Comparison of ENCODE assay signal across 22 mouse cellular contexts in genomic region chr3:78405760-78406467, GRCm38 (mm10).
A peak's percentile ranks its signal among the peaks of the same experiment; 100 is the strongest.
DNase-seq lines count a peak whose midpoint lies in the region; ATAC-seq and TF ChIP-seq lines count a peak whose summit lies in the region.
"Had no signal": no experiment of that assay in that cellular context is flagged by ENCODE, and none has a peak within 500 bp of the region (broad histone marks: within the 10 kb centered on the region; RNA-seq: fewer than 3 reads in every experiment).

No protein-coding gene starts in this region.

- H3K36me3 ChIP-seq in embryonic facial prominence, embryonic 14.5 days (ENCODE audit: control insufficient read depth, insufficient read depth, low read length) = no peaks in the 10 kb centered on the region
- H3K36me3 ChIP-seq in embryonic facial prominence, embryonic 10.5 days (replicated peaks) = no peaks in the 10 kb centered on the region
- H3K36me3 ChIP-seq in heart, embryonic 14.5 days (ENCODE audit: control insufficient read depth, insufficient read depth, low read length) = no peaks in the 10 kb centered on the region
- no peaks in the 10 kb centered on the region for H3K36me3 ChIP-seq in midbrain, postnatal 0 days (ENCODE audit: insufficient read depth, low read length)
- no peaks in the 10 kb centered on the region for H3K36me3 ChIP-seq in midbrain, embryonic 10.5 days
- H3K36me3 ChIP-seq: embryonic facial prominence, embryonic 15.5 days; limb, embryonic 13.5 days; liver, embryonic 15.5 days; stomach, embryonic 15.5 days had no signal

- TF ChIP-seq CTCF in midbrain, postnatal 0 days (IDR thresholded peaks at IDR 0.05) = no peak

- no peak for ATAC-seq in embryonic facial prominence, embryonic 14.5 days (ENCODE audit: low read depth)
- no peak for ATAC-seq in heart, embryonic 14.5 days (ENCODE audit: insufficient number of reproducible peaks, insufficient read depth, low FRiP score, low read depth)
- ATAC-seq in midbrain, postnatal 0 days (ENCODE audit: low FRiP score) = no peak
- ATAC-seq: activated CD4-positive, CD25-positive, alpha-beta regulatory T cell, adult 4 months; hindbrain, embryonic 16.5 days had no signal

- WGBS in embryonic facial prominence, embryonic 14.5 days = 35% methylated on average over 6 of the region's 6 CpGs
- 54% methylated on average over 6 of the region's 6 CpGs for whole genome bisulfite sequencing in embryonic facial prominence, embryonic 10.5 days
- 9% methylated on average over 6 of the region's 6 CpGs for WGBS in heart, embryonic 14.5 days
- WGBS in midbrain, postnatal 0 days = 55% methylated on average over 6 of the region's 6 CpGs
- 69% methylated on average over 6 of the region's 6 CpGs for WGBS in midbrain, embryonic 10.5 days

- H3K4me2 ChIP-seq in embryonic facial prominence, embryonic 14.5 days (ENCODE audit: low read depth, low read length) = no peak overlapping the region
- H3K4me2 ChIP-seq in heart, embryonic 14.5 days (ENCODE audit: low read length) = peak overlapping the region; percentile 27; the same call in 1 of the 2 replicates
- no peak overlapping the region for H3K4me2 ChIP-seq in midbrain, postnatal 0 days (ENCODE audit: low read depth, low read length, poor library complexity, severe bottlenecking)
- H3K4me2 ChIP-seq: embryonic facial prominence, embryonic 15.5 days; limb, embryonic 13.5 days; liver, embryonic 15.5 days; midbrain, embryonic 11.5 days; stomach, embryonic 15.5 days had no signal

- H3K27ac ChIP-seq in embryonic facial prominence, embryonic 14.5 days (replicated peaks; ENCODE audit: low read depth, low read length) = no peak overlapping the region
- H3K27ac ChIP-seq in embryonic facial prominence, embryonic 10.5 days (replicated peaks) = no peak overlapping the region
- H3K27ac ChIP-seq in heart, embryonic 14.5 days (replicated peaks in 1 of 2; ENCODE audit: control insufficient read depth in 1 of 2, insufficient read depth in 1 of 2, low read depth in 2 of 2, low read length in 2 of 2) = no peak overlapping the region
- no peak overlapping the region for H3K27ac ChIP-seq in midbrain, postnatal 0 days (ENCODE audit: low read depth, low read length)
- H3K27ac ChIP-seq in midbrain, embryonic 10.5 days (replicated peaks) = no peak overlapping the region
- H3K27ac ChIP-seq: embryonic facial prominence, embryonic 15.5 days; limb, embryonic 13.5 days; liver, embryonic 15.5 days; stomach, embryonic 15.5 days had no signal

- H3K9ac ChIP-seq in embryonic facial prominence, embryonic 14.5 days (ENCODE audit: low read depth, low read length) = no peak overlapping the region
- H3K9ac ChIP-seq in heart, embryonic 14.5 days (ENCODE audit: low read length) = no peak overlapping the region
- H3K9ac ChIP-seq in midbrain, postnatal 0 days (replicated peaks; ENCODE audit: low read length, poor library complexity, severe bottlenecking) = no peak overlapping the region
- H3K9ac ChIP-seq: embryonic facial prominence, embryonic 15.5 days; limb, embryonic 13.5 days; liver, embryonic 15.5 days; stomach, embryonic 15.5 days had no signal

- peak; percentile 12 for DNase-seq in embryonic facial prominence, embryonic 14.5 days (ENCODE audit: low spot score)
- DNase-seq in embryonic facial prominence, embryonic 10.5 days (ENCODE audit: low spot score) = no peak
- no peak for DNase-seq in heart, adult 18-20 months
- DNase-seq in midbrain, postnatal 0 days (ENCODE audit: low spot score) = peak; percentile 3
- DNase-seq in midbrain, embryonic 10.5 days (ENCODE audit: low spot score) = no peak
- no peak for DNase-seq in gastrocnemius, adult 8-10 months (ENCODE audit: low spot score in 2 of 2)
- DNase-seq in spleen, postnatal 36 days (ENCODE audit: low spot score in 2 of 2) = no peak
- DNase-seq: adrenal gland, postnatal 36 days; cerebellum, adult 11 months; cerebellum, postnatal 25 days; gastrocnemius, postnatal 36 days; kidney, postnatal 10 days; retina, postnatal 1 day had no signal

- no peaks in the 10 kb centered on the region for H3K27me3 ChIP-seq in embryonic facial prominence, embryonic 14.5 days (replicated peaks; ENCODE audit: control insufficient read depth, insufficient read depth, low read length)
- no peaks in the 10 kb centered on the region for H3K27me3 ChIP-seq in embryonic facial prominence, embryonic 10.5 days (replicated peaks; ENCODE audit: low read depth, poor library complexity, severe bottlenecking)
- no peaks in the 10 kb centered on the region for H3K27me3 ChIP-seq in heart, embryonic 14.5 days (ENCODE audit: control insufficient read depth, insufficient read depth, low read length)
- no peaks in the 10 kb centered on the region for H3K27me3 ChIP-seq in midbrain, postnatal 0 days (ENCODE audit: insufficient read depth, low read length)
- no peaks in the 10 kb centered on the region for H3K27me3 ChIP-seq in midbrain, embryonic 10.5 days (ENCODE audit: low read depth, poor library complexity, severe bottlenecking)
- H3K27me3 ChIP-seq: CH12.LX; embryonic facial prominence, embryonic 15.5 days; limb, embryonic 13.5 days; liver, embryonic 15.5 days; stomach, embryonic 15.5 days had no signal

- H3K9me3 ChIP-seq in embryonic facial prominence, embryonic 14.5 days (ENCODE audit: control insufficient read depth, low read length) = no peaks in the 10 kb centered on the region
- H3K9me3 ChIP-seq in embryonic facial prominence, embryonic 10.5 days = no peaks in the 10 kb centered on the region
- no peaks in the 10 kb centered on the region for H3K9me3 ChIP-seq in heart, embryonic 14.5 days (ENCODE audit: control insufficient read depth, low read length)
- H3K9me3 ChIP-seq in midbrain, postnatal 0 days (ENCODE audit: low read length) = no peaks in the 10 kb centered on the region
- H3K9me3 ChIP-seq in midbrain, embryonic 10.5 days (replicated peaks) = no peaks in the 10 kb centered on the region
- H3K9me3 ChIP-seq: embryonic facial prominence, embryonic 15.5 days; limb, embryonic 13.5 days; liver, embryonic 15.5 days; stomach, embryonic 15.5 days had no signal

- H3K4me1 ChIP-seq in embryonic facial prominence, embryonic 14.5 days (ENCODE audit: control insufficient read depth, insufficient read depth, low read length) = no peaks in the 10 kb centered on the region
- peaks cover 6% of the 10 kb centered on the region; the same call in 1 of the 2 replicates for H3K4me1 ChIP-seq in embryonic facial prominence, embryonic 10.5 days
- no peaks in the 10 kb centered on the region; a peak in 1 of 4 replicates for H3K4me1 ChIP-seq in heart, embryonic 14.5 days (ENCODE audit: control insufficient read depth in 2 of 2, insufficient read depth in 2 of 2, low read length in 2 of 2)
- no peaks in the 10 kb centered on the region for H3K4me1 ChIP-seq in midbrain, postnatal 0 days (ENCODE audit: insufficient read depth, low read length)
- peaks cover 14% of the 10 kb centered on the region for H3K4me1 ChIP-seq in midbrain, embryonic 10.5 days
- H3K4me1 ChIP-seq: embryonic facial prominence, embryonic 15.5 days; limb, embryonic 13.5 days; liver, embryonic 15.5 days; stomach, embryonic 15.5 days had no signal

- no peak overlapping the region for H3K4me3 ChIP-seq in embryonic facial prominence, embryonic 14.5 days (ENCODE audit: low read depth, low read length)
- H3K4me3 ChIP-seq in embryonic facial prominence, embryonic 10.5 days = no peak overlapping the region
- H3K4me3 ChIP-seq in heart, embryonic 14.5 days (ENCODE audit: control insufficient read depth in 1 of 2, insufficient read depth in 1 of 2, low read depth in 1 of 2, low read length in 2 of 2) = no peak overlapping the region
- H3K4me3 ChIP-seq in midbrain, postnatal 0 days (ENCODE audit: low read depth, low read length) = no peak overlapping the region
- H3K4me3 ChIP-seq in midbrain, embryonic 10.5 days = no peak overlapping the region
- H3K4me3 ChIP-seq: embryonic facial prominence, embryonic 15.5 days; limb, embryonic 13.5 days; liver, embryonic 15.5 days; stomach, embryonic 15.5 days had no signal

Comparison
In these comparisons a context has a peak if more than half of its experiments do, and no peak if none do; other contexts are left out.
1. DNase-seq: peak in embryonic facial prominence, embryonic 14.5 days (single experiment) and midbrain, postnatal 0 days (single experiment); none in embryonic facial prominence, embryonic 10.5 days (single experiment), heart, adult 18-20 months (0 of 2), midbrain, embryonic 10.5 days (single experiment), gastrocnemius, adult 8-10 months (0 of 2) and spleen, postnatal 36 days (0 of 2).